Mouse (Mus musculus) gastrocnemius, adult 2 months (tissue): ENCODE data around the gene Plcd3. TPM values are rescaled to one million over a fixed set of nuclear protein-coding genes. Genes with fewer than 3 reads are reported as not detected.

Experiments
- DNase-seq: peaks from one replicate; pipeline ENCODE4 v3.0.0; 2022
- H3K27ac ChIP-seq: fragments of 200-600 bp; 2 replicates; pipeline ENCODE4 v1.8.1; 2022; ENCODE audit warnings: mild to moderate bottlenecking
- H3K4me3 ChIP-seq: fragments of 200-600 bp; 2 replicates; pipeline ENCODE4 v1.8.1; 2022; ENCODE audit warnings: mild to moderate bottlenecking, moderate library complexity
- CTCF ChIP-seq: fragments of 200-600 bp; IDR thresholded peaks from 2 replicates; pipeline ENCODE4 v1.8.1; 2022; ENCODE audit warnings: antibody characterized with exemption, mild to moderate bottlenecking, moderate library complexity
- intact Hi-C: fragments of 180-260 bp; cut with DNase I; formaldehyde crosslinking; loops from one replicate; pipeline ENCODE4 v1.15.1; 2025
- total RNA-seq, 2 experiments: library from RNA; stranded (reverse); gene quantifications; 2 replicates each; pipeline ENCODE4 v1.2.3; 2021

The Plcd3 gene
- total RNA-seq, 2 experiments from 2014 or later, result 4.6 to 5.9 TPM

DNA sequence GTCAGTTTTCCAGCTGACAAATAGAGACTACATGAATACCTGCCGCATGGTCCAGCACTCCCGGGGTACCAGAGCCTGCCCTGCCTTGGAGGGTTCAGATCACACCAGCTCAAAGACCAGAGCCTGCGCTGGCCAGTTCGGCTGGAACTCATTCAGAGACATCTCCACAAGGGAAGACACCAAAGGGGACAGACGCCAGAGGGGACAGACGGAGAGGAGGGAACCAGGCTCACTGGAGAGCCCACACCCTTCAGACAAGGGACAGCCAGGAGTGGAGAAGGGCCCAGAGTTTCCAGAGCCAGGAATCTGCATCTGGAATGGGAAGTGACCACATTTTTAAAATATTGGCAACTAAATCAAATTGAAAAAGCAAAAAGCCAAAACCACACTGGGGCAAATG, 19.8 kb downstream of the Plcd3 start:
- intact Hi-C loops, result no loop called here
- H3K27ac ChIP-seq, result peak overlapping the region; percentile 50
- peak; percentile 54 for DNase-seq
- no peak overlapping the region for H3K4me3 ChIP-seq
- TF ChIP-seq CTCF, result no peak

DNA sequence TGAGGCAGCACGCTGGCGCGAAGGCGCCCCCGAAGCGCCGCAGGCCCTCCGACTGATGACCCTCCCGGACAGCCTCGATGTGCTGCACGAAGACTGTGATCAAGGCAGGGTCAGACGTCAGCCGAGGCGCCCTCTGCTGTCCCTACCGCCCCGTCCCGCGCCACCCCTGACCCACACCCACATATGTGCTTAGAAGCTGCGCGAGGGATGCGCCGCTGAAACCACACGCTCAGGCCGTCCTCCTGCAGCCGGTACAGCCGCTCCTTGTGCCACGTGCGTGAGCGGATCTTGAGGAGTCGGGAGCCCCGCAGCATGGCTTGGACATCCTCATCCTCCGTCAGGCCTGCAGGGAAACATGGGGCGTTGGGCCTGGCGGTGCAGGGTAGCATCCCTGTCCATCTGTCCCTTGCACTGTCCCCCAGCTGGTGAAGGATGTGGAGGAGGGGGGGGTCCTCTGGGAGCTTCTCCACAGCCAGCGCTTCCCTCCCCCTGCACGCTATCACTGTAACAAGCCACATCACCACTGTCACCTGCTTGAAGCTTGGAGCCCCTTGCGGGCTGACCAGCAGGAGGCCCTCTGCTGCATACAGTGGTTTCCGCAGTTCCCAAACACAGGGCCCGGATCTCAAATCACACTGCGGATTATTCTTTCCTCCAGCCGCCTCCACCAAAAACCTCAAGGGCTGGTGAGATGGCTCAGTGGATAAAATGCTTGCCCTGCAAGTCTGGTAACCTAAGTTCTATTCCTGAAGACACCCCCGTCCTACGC, 21.0 kb downstream of the Plcd3 start:
- intact Hi-C loops, result no loop called here
- DNase-seq, result peak; percentile 45
- peak; percentile 29 for TF ChIP-seq CTCF
- no peak overlapping the region; the same call in 1 of the 2 replicates for H3K4me3 ChIP-seq
- H3K27ac ChIP-seq, result no peak overlapping the region

DNA sequence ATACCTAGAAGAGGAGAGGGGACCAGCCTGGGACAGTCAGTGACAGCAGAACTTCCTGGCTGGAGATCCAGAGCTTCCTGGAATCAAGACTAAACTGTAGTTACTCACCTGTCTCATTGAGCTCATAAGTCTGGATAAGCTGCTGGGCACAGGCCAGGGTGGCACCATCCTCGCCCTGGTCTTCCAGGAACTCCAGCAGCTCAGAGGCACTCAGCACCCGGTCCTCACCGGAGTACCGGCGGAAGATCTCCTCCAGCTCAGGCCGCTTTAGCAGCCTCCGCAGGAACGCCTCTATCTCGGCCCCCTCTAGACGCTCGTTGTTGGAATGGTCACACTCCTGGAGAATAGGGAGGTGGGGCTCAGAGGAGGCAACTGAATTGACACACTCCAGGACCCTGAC, 23.3 kb downstream of the Plcd3 start:
- DNase-seq, result peak; percentile 40
- Histone ChIP-seq H3K4me3 (no peak overlapping the region), H3K27ac (no peak overlapping the region)
- TF ChIP-seq CTCF, result no peak
- intact Hi-C loops, result no loop called here

DNA sequence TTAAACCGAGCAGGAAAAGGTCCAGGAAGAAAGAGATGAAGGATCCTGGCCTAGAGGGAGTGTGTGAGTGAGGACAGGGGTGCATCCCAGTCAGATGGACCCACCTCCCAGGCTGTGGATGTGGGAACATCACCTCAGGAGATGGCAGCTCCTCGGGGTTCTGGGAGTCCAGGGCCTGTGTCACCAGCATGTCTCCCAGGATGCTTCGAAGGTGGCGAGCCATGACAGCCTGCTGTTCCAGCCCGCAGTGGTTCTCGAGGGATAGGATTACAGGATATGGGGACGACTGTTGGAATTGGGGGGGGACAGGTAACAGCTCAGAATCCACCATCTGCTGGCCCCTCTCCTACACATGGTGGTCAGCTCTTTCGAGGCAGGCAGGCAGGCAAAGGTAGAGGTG, 24.9 kb downstream of the Plcd3 start:
- intact Hi-C loops, result no loop called here
- DNase-seq, result peak; percentile 17
- no peak for TF ChIP-seq CTCF
- Histone ChIP-seq H3K27ac (no peak overlapping the region), H3K4me3 (no peak overlapping the region)

DNA sequence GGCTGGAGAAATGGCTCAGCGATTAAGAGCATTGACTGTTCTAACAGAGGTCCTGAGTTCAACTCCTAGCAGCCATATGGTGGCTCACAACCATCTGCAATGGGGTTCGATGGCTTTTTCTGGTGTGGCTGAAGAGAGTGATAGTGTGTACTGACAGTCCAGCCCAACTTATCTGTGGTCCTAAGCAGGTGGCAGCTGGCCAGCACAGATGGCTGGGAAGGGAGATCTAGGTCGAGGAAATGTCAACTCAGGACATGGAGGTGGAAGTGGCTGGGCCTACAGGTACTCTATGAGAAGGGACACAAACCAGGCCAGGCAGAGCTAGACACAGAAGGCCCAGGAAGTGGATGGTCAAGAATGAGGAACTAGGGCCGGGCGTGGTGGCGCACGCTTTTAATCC, 25.4 kb downstream of the Plcd3 start:
- DNase-seq, result peak; percentile 69
- no peak for TF ChIP-seq CTCF
- intact Hi-C loops, result no loop called here
- Histone ChIP-seq H3K27ac (peak overlapping the region; percentile 13; the same call in 1 of the 2 replicates), H3K4me3 (no peak overlapping the region)

DNA sequence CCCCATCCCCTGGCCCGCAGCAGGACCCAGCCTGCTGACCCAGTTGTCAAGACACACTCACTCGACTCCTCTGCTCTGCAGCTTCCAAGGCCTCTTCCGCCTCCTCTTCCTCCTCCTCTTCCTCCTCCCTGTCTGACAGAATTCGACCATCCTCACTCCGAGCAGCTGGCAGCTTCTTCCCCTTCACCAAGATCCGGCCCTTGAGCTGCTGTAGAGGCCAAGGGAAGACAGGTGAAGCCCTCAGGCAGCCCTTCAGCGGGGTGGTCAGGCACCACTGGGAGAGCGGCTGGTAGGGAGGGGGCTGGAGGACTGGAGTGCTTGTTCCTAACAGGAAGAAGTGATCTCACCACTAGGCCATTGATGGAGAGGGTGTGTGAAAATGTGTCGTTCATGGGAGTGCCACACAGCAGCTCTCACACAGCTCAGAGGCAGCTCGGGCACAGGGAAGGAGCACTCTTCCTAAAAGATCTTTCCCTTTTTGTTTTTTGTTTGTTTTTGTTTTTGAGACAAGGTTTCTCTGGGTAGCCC, 26.6 kb downstream of the Plcd3 start:
- intact Hi-C loops, result loop anchor here (1.0 kb wide), 1 partner anchor 16 kb away; no protein-coding TSS in a partner anchor
- Histone ChIP-seq H3K27ac (peak overlapping the region; percentile 57), H3K4me3 (peak overlapping the region; percentile 62)
- peak; percentile 31 for DNase-seq
- TF ChIP-seq CTCF, result no peak

DNA sequence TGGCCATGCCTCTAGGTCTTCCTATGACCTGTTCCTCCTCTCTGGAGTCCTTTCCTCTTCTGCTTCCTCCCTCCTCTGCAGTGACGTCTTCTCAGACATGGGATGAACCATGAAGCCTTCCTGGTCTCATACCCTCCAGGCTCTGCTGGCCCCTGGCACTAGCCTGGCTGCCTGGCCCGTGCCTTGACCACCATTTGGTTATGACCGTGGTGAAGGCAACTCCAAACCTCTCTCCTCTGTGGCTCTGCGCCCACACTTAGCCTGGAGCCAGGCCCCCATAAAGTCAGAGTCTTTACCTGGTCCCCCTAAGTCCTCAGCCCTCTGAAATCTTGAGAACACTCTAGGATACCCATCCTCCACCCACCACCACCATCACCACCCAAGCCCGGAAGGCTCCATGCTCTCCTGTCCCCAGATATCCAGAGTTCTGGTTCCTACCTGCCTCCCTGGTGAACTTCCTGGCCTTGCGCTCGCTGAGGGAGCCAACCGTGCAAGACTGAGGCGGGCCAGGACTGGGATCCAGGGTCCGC, 27.3 kb downstream of the Plcd3 start:
- H3K27ac ChIP-seq, result peak overlapping the region; percentile 57
- peak overlapping the region; percentile 62 for H3K4me3 ChIP-seq
- intact Hi-C loops, result no loop called here

DNA sequence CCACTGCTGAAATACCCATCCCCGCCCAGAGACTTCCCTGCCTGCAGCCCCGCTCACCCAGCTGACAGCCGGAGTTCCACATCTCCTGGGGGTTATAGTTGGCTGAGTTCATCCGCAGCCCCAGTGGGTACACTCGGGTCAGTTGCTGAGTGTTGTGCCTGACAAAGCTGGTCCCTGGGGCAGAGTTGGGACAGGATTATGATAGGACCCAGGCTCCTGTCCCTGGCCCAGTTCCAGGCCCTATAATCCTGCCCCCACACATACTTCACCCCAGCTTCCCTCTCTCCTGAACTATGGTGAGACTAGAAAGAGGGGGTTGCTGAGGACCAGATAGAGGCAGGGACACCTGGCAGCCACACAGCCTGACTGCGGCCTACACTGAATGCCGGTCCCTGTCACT, 27.8 kb downstream of the Plcd3 start:
- intact Hi-C loops, result no loop called here
- peak overlapping the region; percentile 57 for H3K27ac ChIP-seq
- H3K4me3 ChIP-seq, result peak overlapping the region; percentile 62
- no peak for TF ChIP-seq CTCF
- peak; percentile 23 for DNase-seq

More for the DNA sequence above, 27.3 kb downstream of the Plcd3 start:
- DNase-seq, result peak; percentile 30
- TF ChIP-seq CTCF, result no peak

DNA sequence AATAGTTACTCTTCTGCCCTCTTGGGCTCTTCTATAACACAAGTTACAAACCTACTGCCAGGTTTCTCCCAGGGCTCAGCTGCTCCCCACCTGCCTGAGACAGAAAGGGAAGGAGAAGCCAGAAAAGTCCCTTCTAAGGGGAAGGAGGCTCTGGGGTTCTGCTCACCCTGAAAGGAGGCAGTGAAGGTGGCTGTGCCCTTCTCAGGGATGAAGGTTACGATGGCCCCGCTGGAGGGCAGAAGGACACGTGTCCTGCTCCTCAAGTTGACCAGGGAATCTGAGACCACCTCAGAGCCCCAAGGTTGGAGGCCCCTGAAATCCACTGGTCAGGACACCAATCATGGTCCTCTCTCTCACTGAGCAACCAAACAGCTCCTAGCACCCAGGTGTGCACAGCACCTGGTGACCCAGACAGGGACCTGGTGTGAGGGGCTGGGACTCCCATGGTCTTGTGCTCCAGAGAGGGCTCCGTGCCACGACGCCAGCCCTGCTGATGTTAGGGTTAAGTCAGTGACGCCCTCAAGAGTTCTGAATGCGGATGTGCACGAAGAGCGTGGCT, 31.1 kb downstream of the Plcd3 start:
- Histone ChIP-seq H3K27ac (peak overlapping the region; percentile 90), H3K4me3 (no peak overlapping the region)
- peak; percentile 21 for DNase-seq
- intact Hi-C loops, result no loop called here
- TF ChIP-seq CTCF, result no peak

DNA sequence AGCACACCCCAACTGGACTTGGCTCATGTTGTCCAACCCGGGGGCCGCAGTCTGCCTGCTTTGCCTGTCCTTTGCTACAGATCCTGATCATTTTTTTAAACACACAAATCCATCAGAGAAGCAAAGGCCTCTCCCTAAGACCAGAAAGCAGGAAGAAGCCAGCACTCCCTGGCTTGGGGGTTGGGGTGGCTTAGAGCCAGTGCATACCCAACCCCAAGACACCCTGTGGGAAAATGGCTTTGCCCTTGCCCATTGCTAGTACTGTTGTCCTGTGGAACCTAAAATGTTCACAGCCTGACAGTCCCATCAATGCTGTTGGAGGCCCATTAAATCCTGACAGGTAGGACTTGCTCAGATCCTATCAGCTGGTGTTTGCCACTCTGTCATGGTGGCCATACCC, 31.7 kb downstream of the Plcd3 start:
- DNase-seq, result peak; percentile 13
- Histone ChIP-seq H3K27ac (peak overlapping the region; percentile 90), H3K4me3 (no peak overlapping the region)
- no peak for TF ChIP-seq CTCF
- intact Hi-C loops, result no loop called here

DNA sequence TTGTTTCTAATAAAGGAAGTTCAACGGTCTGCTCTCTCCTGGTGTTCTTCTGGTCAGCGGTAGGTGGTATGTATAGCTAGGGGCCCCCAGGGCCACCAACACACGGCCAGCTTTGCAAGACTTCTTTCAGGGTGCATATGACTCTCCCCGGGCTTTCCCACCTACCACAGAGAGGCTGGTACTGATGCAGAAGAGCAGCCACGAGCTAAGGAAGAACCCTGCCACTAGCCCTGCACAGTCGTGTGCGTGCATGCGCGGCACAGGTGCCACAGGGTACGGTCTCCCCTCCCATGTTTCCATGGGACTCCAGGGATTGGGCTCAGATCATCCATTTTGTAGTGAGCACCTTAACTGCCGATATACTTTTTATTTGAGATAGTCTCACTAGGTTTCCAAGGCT, 32.6 kb downstream of the Plcd3 start:
- intact Hi-C loops, result no loop called here
- peak overlapping the region; percentile 90 for H3K27ac ChIP-seq
- no peak overlapping the region for H3K4me3 ChIP-seq
- no peak for TF ChIP-seq CTCF
- DNase-seq, result peak; percentile 25

DNA sequence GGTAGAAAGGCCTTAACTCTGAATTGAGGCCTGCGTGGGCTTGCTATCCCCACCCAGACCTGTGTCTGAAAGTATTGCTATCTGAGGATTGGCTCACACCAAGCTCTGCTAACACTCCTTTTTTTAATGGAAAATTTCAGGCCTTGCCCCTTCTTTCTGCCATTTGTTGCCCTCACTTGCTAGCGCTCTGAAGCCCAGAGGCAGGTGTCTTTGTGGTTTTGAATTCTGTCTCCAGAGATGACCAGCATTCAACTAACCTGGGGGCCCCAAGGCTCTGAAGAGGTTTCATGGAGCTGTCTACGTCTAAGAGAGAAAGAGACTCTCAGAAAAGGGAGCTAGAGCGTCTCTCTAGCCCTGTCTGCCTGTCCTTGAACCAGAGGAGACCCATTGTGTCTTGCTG, 33.2 kb downstream of the Plcd3 start:
- no peak for TF ChIP-seq CTCF
- DNase-seq, result no peak
- Histone ChIP-seq H3K4me3 (no peak overlapping the region), H3K27ac (peak overlapping the region; percentile 90)
- intact Hi-C loops, result no loop called here

DNA sequence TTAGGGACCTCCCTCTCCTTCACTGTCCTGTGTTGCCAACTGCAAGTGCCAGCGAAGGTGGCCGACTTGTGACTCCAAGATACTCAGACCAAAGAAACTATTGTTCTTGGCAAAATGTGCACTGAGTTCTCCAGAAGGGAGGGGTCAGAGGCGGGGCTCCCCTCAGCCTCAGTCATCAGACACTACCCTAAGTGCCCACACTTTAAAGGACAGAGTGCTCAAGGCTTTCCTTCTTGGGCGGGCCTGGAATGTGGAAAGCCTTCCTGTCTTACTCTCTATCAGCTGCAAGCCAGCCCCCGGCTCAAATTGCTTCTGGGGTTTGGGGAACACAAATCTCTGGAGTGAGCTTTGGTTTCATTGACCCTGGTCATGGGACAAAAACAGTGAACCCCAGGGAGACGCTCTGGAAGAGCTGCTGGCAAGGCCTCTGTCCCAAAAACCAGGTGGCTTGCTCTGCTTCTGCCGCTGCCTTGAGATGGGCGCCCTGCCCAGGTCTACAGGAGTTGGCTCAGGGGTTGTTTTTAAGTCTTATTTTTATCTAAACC, 33.9 kb downstream of the Plcd3 start:
- peak overlapping the region; percentile 90 for H3K27ac ChIP-seq
- intact Hi-C loops, result no loop called here

More for the DNA sequence above, 33.9 kb downstream of the Plcd3 start:
- DNase-seq, result peak; percentile 92
- H3K4me3 ChIP-seq, result peak overlapping the region; percentile 5; the same call in 1 of the 2 replicates
- TF ChIP-seq CTCF, result no peak
